Mouse (Mus musculus): ENCODE measurements around the gene Lmo1. TPM values are rescaled to one million over a fixed set of nuclear protein-coding genes. Genes with fewer than 3 reads are reported as not detected.

The Lmo1 gene
- polyA plus RNA-seq, 1 experiment from 2014 or later, result 11.8 TPM

GRCm38 (mm10) chr7:109114950-109115349, 60.1 kb downstream of the Lmo1 start:
- no peak overlapping the region for H3K9ac ChIP-seq
- DNase-seq, result no peak
- no peaks in the 10 kb centered on the region for H3K9me3 ChIP-seq (ENCODE audit: low read depth, low read length)
- ATAC-seq (ENCODE audit: insufficient read depth), result no peak
- TF ChIP-seq CTCF (IDR thresholded peaks at IDR 0.05; ENCODE audit: low read depth), result no peak
- H3K27ac ChIP-seq (ENCODE audit: low read depth), result no peak overlapping the region
- no peak overlapping the region for H3K4me2 ChIP-seq
- no peaks in the 10 kb centered on the region for H3K4me1 ChIP-seq (ENCODE audit: insufficient read depth)
- no peaks in the 10 kb centered on the region for H3K36me3 ChIP-seq (ENCODE audit: insufficient read depth)
- no peaks in the 10 kb centered on the region for H3K27me3 ChIP-seq (ENCODE audit: insufficient read depth, low read length)
- WGBS, result 19% methylated on average over 10 of the region's 10 CpGs
- H3K4me3 ChIP-seq (ENCODE audit: low read depth, low read length), result no peak overlapping the region

GRCm38 (mm10) chr7:109111000-109111399, 64.0 kb downstream of the Lmo1 start:
- no peaks in the 10 kb centered on the region for H3K27me3 ChIP-seq (ENCODE audit: insufficient read depth, low read length)

GRCm38 (mm10) chr7:109104894-109105293, 70.1 kb downstream of the Lmo1 start:
- ATAC-seq (ENCODE audit: insufficient read depth) (no peak), DNase-seq (no peak)
- H3K4me1 ChIP-seq (ENCODE audit: insufficient read depth), result no peaks in the 10 kb centered on the region
- no peak overlapping the region for H3K9ac ChIP-seq
- no peak overlapping the region for H3K27ac ChIP-seq (ENCODE audit: low read depth)
- no peaks in the 10 kb centered on the region for H3K36me3 ChIP-seq (ENCODE audit: insufficient read depth)
- WGBS, result 39% methylated on average over 1 of the region's 1 CpGs
- no peaks in the 10 kb centered on the region for H3K9me3 ChIP-seq (ENCODE audit: low read depth, low read length)
- H3K4me3 ChIP-seq (ENCODE audit: low read depth, low read length), result no peak overlapping the region
- TF ChIP-seq CTCF (IDR thresholded peaks at IDR 0.05; ENCODE audit: low read depth), result no peak
- H3K27me3 ChIP-seq (ENCODE audit: insufficient read depth, low read length), result no peaks in the 10 kb centered on the region
- H3K4me2 ChIP-seq, result no peak overlapping the region

More at GRCm38 (mm10) chr7:109111000-109111399, 64.0 kb downstream of the Lmo1 start:
- DNase-seq (no peak), ATAC-seq (ENCODE audit: insufficient read depth) (no peak)
- no peak overlapping the region for H3K27ac ChIP-seq (ENCODE audit: low read depth)
- no peak for TF ChIP-seq CTCF (IDR thresholded peaks at IDR 0.05; ENCODE audit: low read depth)
- H3K36me3 ChIP-seq (ENCODE audit: insufficient read depth), result no peaks in the 10 kb centered on the region
- no peak overlapping the region for H3K4me2 ChIP-seq
- no peak overlapping the region for H3K4me3 ChIP-seq (ENCODE audit: low read depth, low read length)
- H3K9me3 ChIP-seq (ENCODE audit: low read depth, low read length), result no peaks in the 10 kb centered on the region
- WGBS, result 64% methylated on average over 5 of the region's 5 CpGs
- H3K4me1 ChIP-seq (ENCODE audit: insufficient read depth), result no peaks in the 10 kb centered on the region
- H3K9ac ChIP-seq, result no peak overlapping the region

- Histone ChIP-seq H3K9ac (no peak overlapping the region), H3K27me3 (ENCODE audit: insufficient read depth, low read length) (no peaks in the 10 kb centered on the region), H3K4me2 (no peak overlapping the region), H3K4me1 (ENCODE audit: insufficient read depth) (no peaks in the 10 kb centered on the region), H3K4me3 (ENCODE audit: low read depth, low read length) (no peak overlapping the region), H3K27ac (ENCODE audit: low read depth) (no peak overlapping the region), H3K9me3 (ENCODE audit: low read depth, low read length) (no peaks in the 10 kb centered on the region), H3K36me3 (ENCODE audit: insufficient read depth) (no peaks in the 10 kb centered on the region)
- no peak for TF ChIP-seq CTCF (IDR thresholded peaks at IDR 0.05; ENCODE audit: low read depth)
- 83% methylated on average over 3 of the region's 3 CpGs for WGBS
- no peak for ATAC-seq (ENCODE audit: insufficient read depth)
- DNase-seq, result no peak
Measured at GRCm38 (mm10) chr7:109101167-109101566, 73.8 kb downstream of the Lmo1 start.

- WGBS, result 33% methylated on average over 6 of the region's 6 CpGs
- TF ChIP-seq CTCF (IDR thresholded peaks at IDR 0.05; ENCODE audit: low read depth), result peak; percentile 58
- no peak overlapping the region for H3K9ac ChIP-seq
- ATAC-seq (ENCODE audit: insufficient read depth) (no peak; the same call in 1 of the 2 replicates), DNase-seq (peak; percentile 55)
- H3K36me3 ChIP-seq (ENCODE audit: insufficient read depth), result no peaks in the 10 kb centered on the region
- no peaks in the 10 kb centered on the region for H3K4me1 ChIP-seq (ENCODE audit: insufficient read depth)
- no peak overlapping the region for H3K4me3 ChIP-seq (ENCODE audit: low read depth, low read length)
- H3K9me3 ChIP-seq (ENCODE audit: low read depth, low read length), result no peaks in the 10 kb centered on the region
- no peaks in the 10 kb centered on the region for H3K27me3 ChIP-seq (ENCODE audit: insufficient read depth, low read length)
- H3K27ac ChIP-seq (ENCODE audit: low read depth), result no peak overlapping the region
- H3K4me2 ChIP-seq, result no peak overlapping the region
Measured at GRCm38 (mm10) chr7:109098145-109099018, 76.6 kb downstream of the Lmo1 start.

GRCm38 (mm10) chr7:109097203-109097602, 77.8 kb downstream of the Lmo1 start:
- no peak overlapping the region for H3K4me2 ChIP-seq
- DNase-seq (no peak), ATAC-seq (ENCODE audit: insufficient read depth) (peak; percentile 24; the same call in 1 of the 2 replicates)
- WGBS, result 45% methylated on average over 7 of the region's 7 CpGs
- no peaks in the 10 kb centered on the region for H3K36me3 ChIP-seq (ENCODE audit: insufficient read depth)
- no peak overlapping the region for H3K9ac ChIP-seq
- no peak overlapping the region for H3K27ac ChIP-seq (ENCODE audit: low read depth)
- H3K4me1 ChIP-seq (ENCODE audit: insufficient read depth), result no peaks in the 10 kb centered on the region
- H3K4me3 ChIP-seq (ENCODE audit: low read depth, low read length), result no peak overlapping the region
- H3K27me3 ChIP-seq (ENCODE audit: insufficient read depth, low read length), result no peaks in the 10 kb centered on the region
- no peak for TF ChIP-seq CTCF (IDR thresholded peaks at IDR 0.05; ENCODE audit: low read depth)
- H3K9me3 ChIP-seq (ENCODE audit: low read depth, low read length), result no peaks in the 10 kb centered on the region

- Histone ChIP-seq H3K4me2 (no peak overlapping the region), H3K4me1 (ENCODE audit: insufficient read depth) (no peaks in the 10 kb centered on the region), H3K4me3 (ENCODE audit: low read depth, low read length) (no peak overlapping the region), H3K9ac (no peak overlapping the region), H3K36me3 (ENCODE audit: insufficient read depth) (no peaks in the 10 kb centered on the region), H3K27ac (ENCODE audit: low read depth) (no peak overlapping the region), H3K27me3 (ENCODE audit: insufficient read depth, low read length) (no peaks in the 10 kb centered on the region), H3K9me3 (ENCODE audit: low read depth, low read length) (no peaks in the 10 kb centered on the region)
- DNase-seq, result no peak
- 64% methylated on average over 4 of the region's 4 CpGs for WGBS
- TF ChIP-seq CTCF (IDR thresholded peaks at IDR 0.05; ENCODE audit: low read depth), result no peak
- ATAC-seq (ENCODE audit: insufficient read depth), result no peak
Measured at GRCm38 (mm10) chr7:109096618-109097017, 78.4 kb downstream of the Lmo1 start.
